Mouse (Mus musculus) MEL (cell line): ENCODE measurements at regions not wholly inside any gene's neighbourhood (a gene's known extent, or its start where the extent isn't known, plus 50 kb on each side); places are given as distances from the start of the nearest gene placed in this dataset.

Experiments used
- DNase-seq: peaks from one replicate; pipeline ENCODE4 v3.0.0; 2011; ENCODE audit warnings: low read depth, low spot score
- H3K27ac ChIP-seq: 2 replicates; pipeline ENCODE4 v1.5.1; 2012; ENCODE audit warnings: low read depth, mild to moderate bottlenecking, control low read depth, low read length, moderate library complexity; ENCODE audit not compliant: control insufficient read depth
- H3K27me3 ChIP-seq, 2 experiments: fragments of 150-350 bp in 1 of 2; sonication (generic) in 1 of 2; 2 replicates each; pipeline ENCODE4 v1.6.1; 2012; ENCODE audit warnings: low read length in 2 of 2, mild to moderate bottlenecking in 2 of 2, improper control_type of control experiment in 1 of 2, moderate library complexity in 1 of 2; ENCODE audit not compliant: insufficient read depth in 2 of 2, control insufficient read depth in 1 of 2
- H3K36me3 ChIP-seq, 2 experiments: 2 replicates each; pipeline ENCODE4 v1.6.1; 2012 to 2014; ENCODE audit warnings: low read length in 2 of 2, improper control_type of control experiment in 1 of 2, inconsistent platforms in 1 of 2, mild to moderate bottlenecking in 1 of 2; ENCODE audit not compliant: insufficient read depth in 2 of 2, control insufficient read depth in 1 of 2
- H3K4me1 ChIP-seq, 2 experiments: fragments of 150-350 bp in 1 of 2; sonication (generic) in 1 of 2; 2 replicates each; pipeline ENCODE4 v1.6.1; 2012; ENCODE audit warnings: low read length in 2 of 2, improper control_type of control experiment in 1 of 2, mild to moderate bottlenecking in 1 of 2; ENCODE audit not compliant: insufficient read depth in 2 of 2, control insufficient read depth in 1 of 2
- H3K4me3 ChIP-seq, 2 experiments: fragments of 150-350 bp in 1 of 2; sonication (generic) in 1 of 2; 2 replicates each; pipeline ENCODE4 v1.5.1; 2012; ENCODE audit warnings: low read depth in 2 of 2, low read length in 2 of 2, mild to moderate bottlenecking in 2 of 2, moderate library complexity in 2 of 2, control low read depth in 1 of 2, improper control_type of control experiment in 1 of 2; ENCODE audit not compliant: control insufficient read depth in 1 of 2, insufficient read depth in 1 of 2
- H3K79me2 ChIP-seq: 2 replicates; pipeline ENCODE4 v1.6.1; 2012; ENCODE audit warnings: mild to moderate bottlenecking, low read length, moderate library complexity; ENCODE audit not compliant: control insufficient read depth, poor library complexity, insufficient read depth
- H3K9ac ChIP-seq: 2 replicates; pipeline ENCODE4 v1.6.1; 2012; ENCODE audit warnings: low read depth, mild to moderate bottlenecking, control low read depth, low read length, moderate library complexity; ENCODE audit not compliant: control insufficient read depth, poor library complexity, severe bottlenecking
- H3K9me3 ChIP-seq: fragments of 150-350 bp; sonication (generic); replicated peaks from 2 replicates; pipeline ENCODE4 v1.6.1; 2012; ENCODE audit warnings: mild to moderate bottlenecking, low read length, improper control_type of control experiment, moderate library complexity; ENCODE audit not compliant: insufficient read depth
- E2F4 ChIP-seq: IDR thresholded peaks from 2 replicates; pipeline ENCODE4 v1.6.1; 2011; ENCODE audit warnings: low read depth, low read length, improper control_type of control experiment, borderline replicate concordance
- ETS1 ChIP-seq: IDR thresholded peaks from 2 replicates; pipeline ENCODE4 v1.6.1; 2012; ENCODE audit warnings: low read depth, mild to moderate bottlenecking, inconsistent platforms, low read length, improper control_type of control experiment, moderate library complexity
- GABPA ChIP-seq: IDR thresholded peaks from 2 replicates; pipeline ENCODE4 v1.6.1; 2012; ENCODE audit warnings: low read depth, mild to moderate bottlenecking, inconsistent platforms, low read length, improper control_type of control experiment, moderate library complexity
- HCFC1 ChIP-seq: IDR thresholded peaks from 2 replicates; pipeline ENCODE4 v1.6.1; 2012; ENCODE audit warnings: low read depth, mild to moderate bottlenecking, inconsistent platforms, low read length, improper control_type of control experiment, moderate library complexity
- MAFK ChIP-seq: IDR thresholded peaks from 2 replicates; pipeline ENCODE4 v1.6.1; 2011; ENCODE audit warnings: low read depth, mild to moderate bottlenecking, low read length, improper control_type of control experiment, borderline replicate concordance
- MEF2A ChIP-seq: IDR thresholded peaks from 2 replicates; pipeline ENCODE4 v1.6.1; 2014; ENCODE audit warnings: low read depth, mild to moderate bottlenecking, inconsistent platforms, low read length, improper control_type of control experiment; ENCODE audit not compliant: poor library complexity, insufficient replicate concordance, severe bottlenecking; ENCODE audit errors: extremely low read depth
- NELFE ChIP-seq: IDR thresholded peaks from 2 replicates; pipeline ENCODE4 v1.6.1; 2011; ENCODE audit warnings: low read depth, low read length, improper control_type of control experiment
- NRF1 ChIP-seq: IDR thresholded peaks from 2 replicates; pipeline ENCODE4 v1.6.1; 2014; ENCODE audit warnings: low read depth, mild to moderate bottlenecking, inconsistent platforms, low read length, improper control_type of control experiment, moderate library complexity; ENCODE audit not compliant: poor library complexity, insufficient read depth, severe bottlenecking
- POLR2AphosphoS2 ChIP-seq: IDR thresholded peaks from 2 replicates; pipeline ENCODE4 v1.6.1; 2011; ENCODE audit warnings: low read length, improper control_type of control experiment
- RCOR1 ChIP-seq: IDR thresholded peaks from 2 replicates; pipeline ENCODE4 v1.6.1; 2012; ENCODE audit warnings: low read depth, mild to moderate bottlenecking, inconsistent platforms, low read length, improper control_type of control experiment
- SIN3A ChIP-seq: IDR thresholded peaks from 2 replicates; pipeline ENCODE4 v1.6.1; 2012; ENCODE audit warnings: low read length, improper control_type of control experiment, inconsistent platforms
- SMC3 ChIP-seq: IDR thresholded peaks from 2 replicates; pipeline ENCODE4 v1.6.1; 2011; ENCODE audit warnings: low read depth, low read length, improper control_type of control experiment
- TAL1 ChIP-seq: IDR thresholded peaks from 2 replicates; pipeline ENCODE4 v1.6.1; 2012; ENCODE audit warnings: mild to moderate bottlenecking, inconsistent platforms, low read length, moderate library complexity, mixed read lengths
- TBP ChIP-seq: IDR thresholded peaks from 2 replicates; pipeline ENCODE4 v1.8.0; 2011; ENCODE audit warnings: low read depth, low read length, improper control_type of control experiment
- ZC3H11A ChIP-seq: IDR thresholded peaks from 2 replicates; pipeline ENCODE4 v1.6.1; 2012; ENCODE audit warnings: low read depth, mild to moderate bottlenecking, inconsistent platforms, low read length, improper control_type of control experiment
- ZKSCAN1 ChIP-seq: IDR thresholded peaks from 2 replicates; pipeline ENCODE4 v1.6.1; 2012; ENCODE audit warnings: low read depth, mild to moderate bottlenecking, inconsistent platforms, low read length, improper control_type of control experiment, moderate library complexity

DNA sequence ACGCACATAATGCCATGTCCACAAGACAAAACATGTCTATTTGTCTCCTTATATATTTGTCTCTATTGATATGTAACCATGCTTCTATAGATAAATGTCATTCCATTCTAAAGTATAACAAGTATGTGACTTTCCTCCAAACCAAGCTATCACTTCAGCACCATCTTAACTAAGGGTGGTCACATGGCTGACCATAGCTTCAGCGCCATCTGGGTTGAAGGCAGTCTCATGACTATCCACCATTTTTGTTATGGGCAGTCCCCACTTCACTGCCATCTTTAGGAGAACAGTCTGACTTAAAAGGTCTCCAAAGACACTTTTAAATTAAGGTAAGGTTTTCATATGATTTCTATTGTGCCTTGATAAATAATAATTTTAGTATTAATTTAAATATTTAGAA, 554.1 kb upstream of the Intu start:
- Histone ChIP-seq H3K36me3 (no peaks in the 10 kb centered on the region), H3K9me3 (no peaks in the 10 kb centered on the region), H3K79me2 (no peaks in the 10 kb centered on the region), H3K27ac (no peak overlapping the region), H3K4me3 (no peak overlapping the region), H3K4me1 (no peaks in the 10 kb centered on the region), H3K27me3 (no peaks in the 10 kb centered on the region), H3K9ac (no peak overlapping the region)
- no peak for TF ChIP-seq NRF1
- TF ChIP-seq TAL1: no peak
- TF ChIP-seq MAFK: no peak
- TF ChIP-seq HCFC1: no peak
- no peak for DNase-seq

- Histone ChIP-seq H3K79me2 (no peaks in the 10 kb centered on the region), H3K9me3 (no peaks in the 10 kb centered on the region), H3K27ac (no peak overlapping the region), H3K27me3 (no peaks in the 10 kb centered on the region), H3K4me1 (no peaks in the 10 kb centered on the region), H3K4me3 (no peak overlapping the region), H3K36me3 (no peaks in the 10 kb centered on the region), H3K9ac (no peak overlapping the region)
- DNase-seq: no peak
- TF ChIP-seq MAFK (no peak), TBP (no peak), ZC3H11A (no peak), NRF1 (no peak), NELFE (no peak), E2F4 (no peak), RCOR1 (no peak), MEF2A (no peak), SIN3A (no peak), SMC3 (no peak), POLR2AphosphoS2 (no peak), ETS1 (no peak), ZKSCAN1 (no peak), GABPA (no peak)
These were observed 552.0 kb upstream of the Intu start for GRCm38 (mm10) chr3:39978916-39979679.
